Mouse (Mus musculus): Measurements from ENCODE around the gene Gm5662. TPM values are rescaled to one million over a fixed set of nuclear protein-coding genes. Genes with fewer than 3 reads are reported as not detected.
"Not testable (repeated sequence)": the region's sequence is repeated elsewhere in the genome, so short reads cannot be mapped to it uniquely, and the experiment has no call there.

Gm5662 gene
- not detected for total RNA-seq (2021)

DNA sequence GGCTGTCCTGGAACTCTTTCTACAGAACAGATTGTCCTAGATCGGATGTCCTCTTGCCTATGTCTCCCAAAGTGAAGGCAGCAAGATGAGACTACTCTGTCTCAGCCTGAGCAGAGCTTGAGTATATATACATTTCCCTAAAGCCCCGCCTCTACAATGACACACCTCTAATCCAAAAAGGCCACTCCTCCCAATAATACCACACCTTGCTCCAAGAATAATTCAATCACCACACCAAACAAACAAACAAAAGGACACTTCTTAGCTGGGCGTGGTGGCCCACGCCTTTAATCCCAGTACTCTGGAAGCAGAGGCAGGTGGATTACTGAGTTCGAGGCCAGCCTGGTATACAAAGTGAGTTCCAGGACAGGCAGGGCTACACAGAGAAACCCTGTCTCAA, at the start of gene Gm5662:
Gene Gm5662 (minus strand): TSS at position 101 of the 400 bp plus-strand sequence.
- not testable (repeated sequence) for DNase-seq (ENCODE audit: extremely low spot score in 1 of 2, low spot score in 1 of 2)

- not testable (repeated sequence) for DNase-seq (ENCODE audit: extremely low spot score in 1 of 2, low spot score in 1 of 2)
Observed at GRCm38 (mm10) chr12:88323926-88324325, 49.6 kb upstream of the Gm5662 start, which contains the start of gene Gm5039. Gene Gm5039, minus strand, starts transcription at chr12:88324026.

DNA sequence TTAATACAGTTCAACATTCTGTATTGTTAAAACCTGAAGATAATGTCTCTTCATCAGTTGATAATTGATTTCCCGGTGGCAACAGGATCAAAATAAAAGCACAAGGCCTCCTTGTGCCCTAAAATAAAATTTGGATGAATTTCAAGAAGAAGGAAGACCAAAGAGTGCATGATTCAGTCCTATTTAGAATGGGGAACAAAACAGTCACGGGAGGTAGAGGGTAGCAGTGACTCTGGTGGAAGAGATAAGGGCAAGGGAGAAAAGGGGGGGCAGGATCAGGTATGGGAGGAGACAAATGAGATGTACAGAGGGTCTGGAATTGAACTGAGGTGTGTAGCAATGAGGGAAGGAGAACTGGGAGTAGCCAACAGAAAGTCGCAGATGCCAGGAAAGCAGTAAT, 40.3 kb upstream of the Gm5662 start:
- no peak for DNase-seq (ENCODE audit: extremely low spot score in 1 of 2, low spot score in 1 of 2)

- DNase-seq (ENCODE audit: extremely low spot score in 1 of 2, low spot score in 1 of 2): not testable (repeated sequence)
Observed at GRCm38 (mm10) chr12:88297171-88297570, 22.9 kb upstream of the Gm5662 start.

DNA sequence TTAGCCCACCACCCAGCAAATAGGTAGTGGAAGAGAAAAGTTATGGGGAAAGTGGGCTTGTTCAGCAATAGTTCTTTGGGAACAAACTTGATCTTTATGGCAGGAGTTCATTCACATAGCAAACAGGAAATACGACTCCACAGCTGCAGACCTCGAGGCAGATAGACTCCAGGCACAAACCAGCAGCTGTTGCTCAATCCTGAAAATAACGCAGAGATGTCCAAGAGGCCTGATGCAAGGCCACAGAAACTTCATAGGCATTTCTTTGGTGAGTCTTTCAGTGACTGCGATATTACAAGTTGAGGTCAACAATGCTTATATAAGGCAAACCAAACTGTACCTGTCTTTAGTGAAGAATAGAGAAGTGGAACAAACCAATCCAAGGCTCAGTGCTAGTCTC, 18.8 kb upstream of the Gm5662 start:
- not testable (repeated sequence) for DNase-seq (ENCODE audit: extremely low spot score in 1 of 2, low spot score in 1 of 2)

- DNase-seq (ENCODE audit: extremely low spot score in 1 of 2, low spot score in 1 of 2): not testable (repeated sequence)
Observed at GRCm38 (mm10) chr12:88285224-88285623, 10.9 kb upstream of the Gm5662 start.

DNA sequence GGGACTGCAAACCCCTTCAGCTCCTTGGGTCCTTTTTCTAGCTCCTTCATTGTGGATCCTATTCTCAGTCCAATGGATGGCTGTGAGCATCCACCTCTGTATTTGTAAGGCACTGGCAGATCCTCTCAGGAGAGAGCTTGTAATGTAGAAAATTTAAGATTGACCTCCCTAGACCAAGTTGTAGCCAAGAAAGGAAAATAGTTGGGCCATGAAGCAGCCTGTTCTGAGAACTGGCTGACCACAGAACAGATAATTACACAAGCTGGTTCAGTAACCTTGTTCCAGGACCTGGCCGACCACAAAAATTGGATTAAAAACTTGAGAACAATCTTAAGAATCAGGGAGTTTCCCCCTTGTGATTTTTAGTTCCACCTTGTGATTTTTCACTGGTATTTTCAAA, 17.1 kb downstream of the Gm5662 start:
- no peak for DNase-seq (ENCODE audit: extremely low spot score in 1 of 2, low spot score in 1 of 2)

- DNase-seq (ENCODE audit: extremely low spot score in 1 of 2, low spot score in 1 of 2): not testable (repeated sequence)
Observed at GRCm38 (mm10) chr12:88255917-88256316, 18.4 kb downstream of the Gm5662 start.

DNA sequence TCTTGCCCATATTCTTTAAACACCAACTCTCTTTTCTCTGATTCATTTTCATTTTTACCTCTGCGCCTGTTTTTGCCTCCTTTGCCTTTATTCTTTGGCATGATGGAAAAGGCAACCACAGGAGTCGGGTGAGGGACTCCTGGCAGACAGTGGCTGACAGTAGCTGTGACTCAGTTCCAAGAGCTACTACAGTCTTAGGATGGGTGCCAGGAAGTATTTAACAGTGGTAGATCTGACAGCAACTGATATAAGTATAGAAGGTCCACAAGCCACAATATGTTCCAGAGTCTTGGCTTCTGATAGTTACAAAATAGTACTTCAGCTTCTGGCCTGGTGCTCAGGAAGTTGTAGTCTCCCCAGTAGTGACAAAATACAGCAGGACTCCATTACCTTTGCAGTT, 24.3 kb downstream of the Gm5662 start, which contains the start of gene Gm8332:
Gene Gm8332 (minus strand): TSS at position 101 of the 400 bp plus-strand sequence.
- not testable (repeated sequence) for DNase-seq (ENCODE audit: extremely low spot score in 1 of 2, low spot score in 1 of 2)

- DNase-seq (ENCODE audit: extremely low spot score in 1 of 2, low spot score in 1 of 2): not testable (repeated sequence)
Observed at GRCm38 (mm10) chr12:88245786-88246185, 28.5 kb downstream of the Gm5662 start.

DNA sequence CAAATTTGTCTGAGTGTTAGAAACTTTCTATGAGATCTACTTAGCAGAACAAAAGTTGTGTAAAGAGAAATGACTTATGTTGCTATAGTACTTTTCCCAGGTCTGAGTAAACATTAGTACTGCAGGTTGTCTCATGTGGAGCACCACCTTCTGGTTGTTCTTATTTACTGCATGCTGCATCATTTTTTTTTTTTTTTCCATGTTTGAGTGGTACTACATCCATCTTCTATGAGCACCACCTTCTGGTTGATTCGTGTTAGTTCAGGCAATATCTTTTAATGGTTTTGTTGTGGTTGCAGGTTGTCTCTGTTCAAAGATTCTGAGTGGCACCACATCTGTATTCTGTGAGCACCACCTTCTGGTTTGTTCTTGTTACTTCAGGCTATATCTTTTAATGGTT, 31.4 kb downstream of the Gm5662 start:
- DNase-seq (ENCODE audit: extremely low spot score in 1 of 2, low spot score in 1 of 2): not testable (repeated sequence)

Other genes starting within 250 kb of the Gm5662 start
- gene Gm2056, start 247.5 kb downstream of the Gm5662 start, total RNA-seq (2021): not detected
- not detected for gene Gm16368, start 190.8 kb downstream of the Gm5662 start, total RNA-seq (2021)
- gene Gm10436, start 92.4 kb downstream of the Gm5662 start, total RNA-seq (2021): not detected
- not detected for gene Gm8332, start 24.4 kb downstream of the Gm5662 start, total RNA-seq (2021)
- not detected for gene Gm5039, start 49.5 kb upstream of the Gm5662 start, total RNA-seq (2021)
- gene Adck1, start 86.1 kb upstream of the Gm5662 start, total RNA-seq (2021): 10 to 100 TPM; 34.5 to 35.2 TPM

All from layer of hippocampus, postnatal 25 days (tissue).